Mouse (Mus musculus) megakaryocyte, embryonic 14.5 days (primary cell): Measurements from ENCODE around the gene Fnbp1.

Source experiments
- FLI1 ChIP-seq: IDR thresholded peaks from 2 replicates; pipeline ENCODE4 v1.6.1; 2012; ENCODE audit warnings: low read length, inconsistent platforms, mixed read lengths
- GATA1 ChIP-seq: IDR thresholded peaks from 3 replicates; pipeline ENCODE4 v1.6.1; 2012; ENCODE audit warnings: mixed read lengths, low read length, inconsistent platforms, borderline replicate concordance

- TF ChIP-seq GATA1 (no peak), FLI1 (no peak)
Measured at GRCm38 (mm10) chr2:31126048-31126447, 15.8 kb downstream of the Fnbp1 start.
